Mouse (Mus musculus) midbrain, postnatal 0 days (tissue): ENCODE results near the gene Agt. TPM values are rescaled to one million over a fixed set of nuclear protein-coding genes. Genes with fewer than 3 reads are reported as not detected.
A peak's percentile ranks its signal among the peaks of the same experiment; 100 is the strongest.

Experiments used
- ATAC-seq: fragments of 200-750 bp; cut with Nextera tagmentation; 2 replicates; pipeline ENCODE4 v1.8.0; 2017; ENCODE audit warnings: moderate number of reproducible peaks, mild to moderate bottlenecking, moderate TSS enrichment, moderate library complexity; ENCODE audit not compliant: low FRiP score
- DNase-seq: peaks from one replicate; pipeline ENCODE4 v3.0.0-alpha.2; 2015; ENCODE audit warnings: low spot score
- H3K27ac ChIP-seq: fragments of 300-500 bp; sonication (generic); 2 replicates; pipeline ENCODE4 v1.5.1; 2014; ENCODE audit warnings: low read depth, mild to moderate bottlenecking, low read length, mixed read lengths
- H3K27me3 ChIP-seq: fragments of 300-500 bp; sonication (generic); 2 replicates; pipeline ENCODE4 v1.6.1; 2014; ENCODE audit warnings: low read length, control low read depth, mixed read lengths; ENCODE audit not compliant: insufficient read depth
- H3K36me3 ChIP-seq: fragments of 300-500 bp; sonication (generic); 2 replicates; pipeline ENCODE4 v1.6.1; 2014; ENCODE audit warnings: low read length, control low read depth, mixed read lengths; ENCODE audit not compliant: insufficient read depth
- H3K4me1 ChIP-seq: fragments of 300-500 bp; sonication (generic); 2 replicates; pipeline ENCODE4 v1.6.1; 2014; ENCODE audit warnings: mild to moderate bottlenecking, control low read depth, antibody characterized with exemption, low read length, mixed read lengths; ENCODE audit not compliant: insufficient read depth
- H3K4me2 ChIP-seq: fragments of 300-500 bp; sonication (generic); 2 replicates; pipeline ENCODE4 v1.6.1; 2014; ENCODE audit warnings: low read depth, mild to moderate bottlenecking, low read length, mixed read lengths; ENCODE audit not compliant: poor library complexity, severe bottlenecking
- H3K4me3 ChIP-seq: fragments of 300-500 bp; sonication (generic); 2 replicates; pipeline ENCODE4 v1.5.1; 2014; ENCODE audit warnings: low read depth, mild to moderate bottlenecking, low read length, moderate library complexity
- H3K9ac ChIP-seq: fragments of 300-500 bp; sonication (generic); replicated peaks from 2 replicates; pipeline ENCODE4 v1.6.1; 2014; ENCODE audit warnings: mild to moderate bottlenecking, low read length, moderate library complexity, mixed read lengths; ENCODE audit not compliant: poor library complexity, severe bottlenecking
- H3K9me3 ChIP-seq: fragments of 300-500 bp; sonication (generic); 2 replicates; pipeline ENCODE4 v1.6.1; 2016; ENCODE audit warnings: low read length, control low read depth
- CTCF ChIP-seq: IDR thresholded peaks from 2 replicates; pipeline ENCODE4 v1.5.1; 2016; ENCODE audit warnings: antibody characterized with exemption, mild to moderate bottlenecking
- WGBS: fragments of 180-500 bp; shearing (Covaris S2); extraction: QIAGEN DNeasy Blood & Tissue Kit; methylation state at CpG from one replicate; pipeline ENCODE4 v1.1.7; 2014; 5-methylcytosine and 5-hydroxymethylcytosine counted together
- polyA plus RNA-seq: library from polyadenylated mRNA; unstranded; fragments of >200 nt; fragmentation: Nextera tagmentation; extraction: Ambion mirVana; gene quantifications from 2 replicates; pipeline ENCODE4 v1.2.1, GENCODE M21; 2015
- total RNA-seq: library from RNA; depleted of rRNA; stranded (reverse); fragments of >200 nt; gene quantifications from 2 replicates; pipeline ENCODE4 v1.2.3, GENCODE M21; 2014

The Agt gene
- total and polyA plus RNA-seq, 2 experiments from 2014 or later: 65.9 to 104 TPM

- peaks cover 4% of the 10 kb centered on the region for H3K36me3 ChIP-seq
- WGBS: 66% methylated on average over 5 of the region's 5 CpGs
- DNase-seq (no peak), ATAC-seq (no peak)
- H3K27ac ChIP-seq: peak overlapping the region; percentile 55
- no peaks in the 10 kb centered on the region for H3K9me3 ChIP-seq
- no peak for TF ChIP-seq CTCF
- no peaks in the 10 kb centered on the region for H3K4me1 ChIP-seq
- no peak overlapping the region for H3K9ac ChIP-seq
- H3K27me3 ChIP-seq: no peaks in the 10 kb centered on the region
- no peak overlapping the region for H3K4me2 ChIP-seq
- no peak overlapping the region for H3K4me3 ChIP-seq
These were observed 12.0 kb downstream of the Agt start for GRCm38 (mm10) chr8:124557476-124557875.

DNA sequence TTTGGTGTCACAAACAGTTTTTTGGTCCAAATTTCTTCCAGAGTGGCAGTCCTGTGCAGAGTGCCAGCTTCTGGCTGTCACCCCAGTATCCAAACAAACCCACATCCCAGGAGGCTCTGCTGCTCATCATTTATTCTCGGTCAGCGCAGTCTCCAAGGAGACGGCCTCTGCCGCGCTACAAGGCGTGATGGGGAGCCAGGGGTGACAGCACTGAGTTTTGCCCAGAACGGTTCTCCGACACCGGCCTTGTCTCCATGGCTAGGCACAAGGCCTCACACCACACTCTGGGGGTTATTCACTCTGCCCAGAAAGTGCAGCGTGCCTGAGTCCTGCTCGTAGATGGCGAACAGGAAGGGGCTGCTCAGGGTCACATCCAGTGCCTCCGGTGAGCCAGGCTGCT, 12.8 kb downstream of the Agt start:
- H3K27me3 ChIP-seq: no peaks in the 10 kb centered on the region
- no peaks in the 10 kb centered on the region for H3K4me1 ChIP-seq
- H3K4me3 ChIP-seq: no peak overlapping the region
- H3K9me3 ChIP-seq: no peaks in the 10 kb centered on the region
- ATAC-seq (peak; percentile 79), DNase-seq (peak; percentile 91)
- peaks cover 13% of the 10 kb centered on the region for H3K36me3 ChIP-seq
- peak overlapping the region; percentile 55 for H3K27ac ChIP-seq
- H3K9ac ChIP-seq: no peak overlapping the region
- TF ChIP-seq CTCF: no peak
- WGBS: 54% methylated on average over 13 of the region's 13 CpGs
- H3K4me2 ChIP-seq: no peak overlapping the region

DNA sequence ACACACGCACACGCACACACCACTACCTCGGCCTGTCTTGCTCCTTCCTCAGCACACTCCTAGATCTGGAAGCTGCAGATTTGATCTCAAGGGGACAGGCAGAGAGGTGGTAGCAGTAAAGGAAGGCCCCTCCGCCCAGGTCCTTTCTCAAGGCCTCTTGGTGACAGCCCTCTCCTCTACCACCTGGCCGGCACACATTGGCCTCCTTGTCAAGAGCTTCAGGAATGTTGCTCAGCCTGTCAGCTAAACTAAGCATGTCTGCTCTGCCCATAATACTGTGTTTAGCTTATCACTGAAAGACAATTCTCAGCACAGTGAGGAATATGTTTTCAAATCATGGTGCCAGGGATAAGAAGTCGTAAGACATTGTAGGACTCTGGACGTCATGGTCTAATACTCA, 13.3 kb downstream of the Agt start:
- H3K9me3 ChIP-seq: no peaks in the 10 kb centered on the region
- peak overlapping the region; percentile 65; the same call in 1 of the 2 replicates for H3K27ac ChIP-seq
- no peak overlapping the region for H3K9ac ChIP-seq
- DNase-seq: no peak
- ATAC-seq: no peak
- no peak for TF ChIP-seq CTCF
- 81% methylated on average over 7 of the region's 7 CpGs for WGBS
- no peak overlapping the region for H3K4me3 ChIP-seq
- peaks cover 17% of the 10 kb centered on the region for H3K36me3 ChIP-seq
- no peaks in the 10 kb centered on the region for H3K27me3 ChIP-seq
- no peak overlapping the region for H3K4me2 ChIP-seq
- H3K4me1 ChIP-seq: no peaks in the 10 kb centered on the region

DNA sequence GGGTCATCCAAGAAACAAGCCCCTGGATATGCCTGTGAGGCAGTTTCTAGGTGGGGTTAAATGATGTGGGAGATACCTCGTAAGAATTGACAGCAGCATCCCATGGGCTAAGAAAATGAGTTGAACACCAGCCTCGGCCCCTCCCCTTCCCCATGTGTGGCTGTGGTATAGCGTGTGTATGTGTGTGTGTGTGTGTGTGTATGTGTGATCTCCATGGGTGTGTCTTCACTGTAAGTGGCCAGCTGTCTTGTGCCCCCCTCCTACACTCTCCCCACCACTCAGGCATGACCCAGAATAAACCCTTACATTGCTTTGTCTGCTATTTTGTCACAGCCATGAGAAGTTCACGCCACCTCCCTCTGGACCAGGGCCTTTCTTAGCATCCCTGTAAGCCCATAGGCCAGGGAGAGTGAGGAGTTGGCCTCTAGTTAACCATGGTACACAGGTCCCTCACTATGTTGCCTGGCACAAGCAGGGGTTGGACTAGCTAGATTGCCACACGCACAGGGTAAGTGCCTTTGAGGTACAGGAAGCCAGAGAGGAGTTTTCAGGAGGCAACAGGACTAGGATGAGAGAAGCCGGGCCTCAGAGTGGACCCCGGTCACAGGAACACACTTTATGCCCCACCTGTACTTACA, 14.3 kb downstream of the Agt start:
- no peak for ATAC-seq
- WGBS: 88% methylated on average over 7 of the region's 7 CpGs
- H3K27ac ChIP-seq: no peak overlapping the region

GRCm38 (mm10) chr8:124551011-124551661, 18.4 kb downstream of the Agt start:
- no peak overlapping the region for H3K27ac ChIP-seq
- H3K4me2 ChIP-seq: no peak overlapping the region
- no peak overlapping the region for H3K4me3 ChIP-seq
- no peak for TF ChIP-seq CTCF
- peak; percentile 70 for ATAC-seq
- H3K4me1 ChIP-seq: no peaks in the 10 kb centered on the region
- H3K9me3 ChIP-seq: no peaks in the 10 kb centered on the region
- H3K9ac ChIP-seq: no peak overlapping the region
- no peaks in the 10 kb centered on the region for H3K27me3 ChIP-seq
- peaks cover 64% of the 10 kb centered on the region for H3K36me3 ChIP-seq
- DNase-seq: peak; percentile 75
- 90% methylated on average over 15 of the region's 15 CpGs for WGBS

More for the DNA sequence above, 14.3 kb downstream of the Agt start:
- Histone ChIP-seq H3K27me3 (no peaks in the 10 kb centered on the region), H3K4me2 (no peak overlapping the region), H3K4me3 (no peak overlapping the region), H3K9ac (no peak overlapping the region), H3K9me3 (no peaks in the 10 kb centered on the region), H3K4me1 (no peaks in the 10 kb centered on the region), H3K36me3 (peaks cover 25% of the 10 kb centered on the region)
- no peak for DNase-seq
- TF ChIP-seq CTCF: no peak

GRCm38 (mm10) chr8:124548187-124548586, 21.3 kb downstream of the Agt start:
- no peak overlapping the region for H3K27ac ChIP-seq
- no peaks in the 10 kb centered on the region for H3K27me3 ChIP-seq
- TF ChIP-seq CTCF: no peak
- H3K36me3 ChIP-seq: peaks cover 90% of the 10 kb centered on the region
- no peak overlapping the region for H3K4me3 ChIP-seq
- no peak overlapping the region for H3K4me2 ChIP-seq
- DNase-seq (no peak), ATAC-seq (no peak)
- H3K4me1 ChIP-seq: no peaks in the 10 kb centered on the region
- H3K9me3 ChIP-seq: no peaks in the 10 kb centered on the region
- H3K9ac ChIP-seq: no peak overlapping the region
- 76% methylated on average over 1 of the region's 1 CpGs for WGBS
